Mouse (Mus musculus): ENCODE results near the gene B3glct.

The B3glct gene

DNA sequence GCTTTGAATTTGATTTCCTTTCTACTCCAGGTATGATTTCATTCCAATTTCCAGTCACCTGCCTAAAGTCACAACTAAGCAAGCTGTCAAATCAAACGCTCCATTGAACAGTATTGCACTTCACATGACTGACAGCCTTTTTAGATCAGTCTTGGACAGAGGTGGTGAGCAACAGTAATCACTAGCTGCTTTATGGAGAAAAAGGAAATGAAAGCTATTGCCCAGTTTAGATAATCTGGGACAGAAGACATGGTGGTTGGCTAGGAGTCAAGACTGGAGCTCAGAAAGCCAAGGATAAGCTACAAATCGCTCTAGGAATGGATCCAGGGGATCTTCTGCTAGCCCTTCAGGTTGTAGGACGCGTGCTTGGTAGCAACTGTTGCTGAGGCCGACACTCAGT lies 14.6 kb upstream of the B3glct start:
- no peak for DNase-seq (ENCODE audit: extremely low read depth, low read depth)

DNA sequence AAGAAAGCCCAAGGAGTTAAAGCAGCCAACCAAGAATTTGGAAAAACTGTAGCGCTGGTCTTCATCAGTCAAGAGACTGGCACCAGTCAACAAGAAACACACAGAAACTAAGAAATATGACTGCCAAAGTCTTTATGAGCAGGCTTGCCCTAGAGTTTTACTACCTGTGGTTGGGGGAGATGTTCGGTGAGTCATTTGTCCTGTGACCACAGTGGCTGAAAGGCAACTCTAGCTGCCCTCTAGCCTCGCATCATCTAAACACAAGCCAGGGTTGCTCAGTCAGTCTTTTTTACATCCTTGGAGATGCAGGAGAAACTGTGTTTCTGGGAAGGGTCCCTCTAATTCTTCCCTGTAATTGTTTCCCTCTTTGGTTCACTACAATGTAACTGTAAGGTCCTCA lies 834 bp upstream of the B3glct start:
- DNase-seq (ENCODE audit: extremely low read depth, low read depth) = no peak

- no peak for DNase-seq (ENCODE audit: extremely low read depth, low read depth)
These were observed 939 bp downstream of the B3glct start for GRCm38 (mm10) chr5:149678990-149679348.

- no peak for DNase-seq (ENCODE audit: extremely low read depth, low read depth)
These were observed 1.3 kb downstream of the B3glct start for GRCm38 (mm10) chr5:149679362-149679761.

GRCm38 (mm10) chr5:149679886-149680285 lies 1.9 kb downstream of the B3glct start:
- DNase-seq (ENCODE audit: extremely low read depth, low read depth) = no peak

DNA sequence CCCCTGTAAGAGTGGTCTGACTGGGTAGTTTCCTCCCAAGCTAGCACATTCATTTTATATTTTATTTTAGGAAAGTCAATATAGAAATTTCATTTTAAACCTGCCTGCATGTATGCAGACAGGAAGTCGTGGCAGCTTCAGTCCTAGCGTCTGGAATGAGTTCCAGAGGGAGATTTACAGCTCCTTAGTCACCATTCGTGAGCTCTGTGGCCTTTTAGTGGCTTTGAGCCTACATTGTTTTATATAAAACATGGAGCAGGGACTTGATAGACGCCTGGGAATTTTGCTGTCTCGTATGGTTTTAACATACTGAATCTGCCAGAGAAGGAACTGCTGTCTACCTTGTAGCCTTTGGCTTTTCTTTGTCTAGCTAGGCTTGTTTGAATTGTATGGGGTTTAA lies 2.9 kb downstream of the B3glct start:
- DNase-seq (ENCODE audit: extremely low read depth, low read depth) = no peak

GRCm38 (mm10) chr5:149689860-149690259 lies 11.8 kb downstream of the B3glct start:
- peak; percentile 39 for DNase-seq (ENCODE audit: extremely low read depth, low read depth)

GRCm38 (mm10) chr5:149692548-149692947 lies 14.5 kb downstream of the B3glct start:
- peak; percentile 51 for DNase-seq (ENCODE audit: extremely low read depth, low read depth)

DNA sequence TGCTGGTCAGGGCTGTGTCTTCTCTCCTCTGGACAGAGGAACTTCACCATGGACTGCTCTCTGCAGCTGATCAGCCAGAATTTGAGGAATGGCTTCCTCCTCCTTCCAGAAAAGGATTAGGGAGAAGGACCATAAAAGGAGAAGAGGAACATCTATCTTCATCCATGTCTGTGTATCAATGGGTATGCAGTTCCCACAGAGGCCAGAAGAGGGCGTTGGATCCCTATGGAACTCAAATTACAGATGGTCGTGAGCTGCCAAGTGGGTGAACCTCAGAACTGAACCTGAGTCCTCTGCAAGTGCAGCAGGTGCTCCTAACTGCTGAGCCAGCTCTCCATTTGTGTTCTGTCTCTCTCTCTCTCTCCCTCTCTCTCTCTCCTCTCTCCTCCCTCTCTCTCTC lies 15.2 kb downstream of the B3glct start:
- DNase-seq (ENCODE audit: extremely low read depth, low read depth) = peak; percentile 43

- DNase-seq (ENCODE audit: extremely low read depth, low read depth) = no peak
These were observed 15.9 kb downstream of the B3glct start for GRCm38 (mm10) chr5:149693968-149694367.

GRCm38 (mm10) chr5:149695077-149695750 lies 17.2 kb downstream of the B3glct start:
- DNase-seq (ENCODE audit: extremely low read depth, low read depth) = peak; percentile 88

GRCm38 (mm10) chr5:149702770-149703169 lies 24.7 kb downstream of the B3glct start:
- DNase-seq (ENCODE audit: extremely low read depth, low read depth) = no peak

GRCm38 (mm10) chr5:149711545-149711944 lies 33.5 kb downstream of the B3glct start:
- DNase-seq (ENCODE audit: extremely low read depth, low read depth) = no peak

DNA sequence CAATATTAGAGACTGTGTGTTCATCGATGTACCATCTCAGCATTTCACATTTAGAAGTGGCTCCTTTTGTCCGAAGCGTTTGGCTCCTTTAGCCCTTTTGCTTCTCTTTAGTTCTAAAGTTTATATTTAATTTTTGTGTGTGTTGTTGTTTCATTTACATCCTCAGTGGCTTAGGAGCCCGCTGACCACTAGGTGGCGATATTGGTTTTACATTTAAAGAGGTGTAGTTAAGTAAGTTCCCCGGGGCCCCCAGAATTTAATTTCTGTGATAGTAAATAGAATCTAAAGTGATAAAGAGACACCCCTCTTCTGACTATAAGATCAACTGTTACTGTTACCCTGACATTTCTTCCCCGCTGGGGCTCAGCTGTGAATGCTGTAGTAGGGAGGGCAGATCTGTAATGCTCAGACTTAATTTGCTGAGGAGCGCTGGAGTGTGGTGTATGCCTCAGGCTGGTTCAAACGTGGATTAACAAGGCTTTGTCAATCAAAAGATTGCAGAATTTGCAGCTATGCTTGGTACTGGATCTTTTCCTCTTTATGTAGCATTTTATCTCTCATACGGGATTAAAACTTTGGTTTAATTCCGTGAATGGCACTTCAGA lies 35.2 kb downstream of the B3glct start:
- peak; percentile 76 for DNase-seq (ENCODE audit: extremely low read depth, low read depth)

GRCm38 (mm10) chr5:149713834-149714233 lies 35.8 kb downstream of the B3glct start:
- DNase-seq (ENCODE audit: extremely low read depth, low read depth) = no peak

GRCm38 (mm10) chr5:149715571-149716328 lies 37.7 kb downstream of the B3glct start:
- DNase-seq (ENCODE audit: extremely low read depth, low read depth) = no peak

- no peak for DNase-seq (ENCODE audit: extremely low read depth, low read depth)
These were observed 38.3 kb downstream of the B3glct start for GRCm38 (mm10) chr5:149716329-149716690.

- DNase-seq (ENCODE audit: extremely low read depth, low read depth) = no peak
These were observed 53.7 kb downstream of the B3glct start for GRCm38 (mm10) chr5:149731776-149732175.

DNA sequence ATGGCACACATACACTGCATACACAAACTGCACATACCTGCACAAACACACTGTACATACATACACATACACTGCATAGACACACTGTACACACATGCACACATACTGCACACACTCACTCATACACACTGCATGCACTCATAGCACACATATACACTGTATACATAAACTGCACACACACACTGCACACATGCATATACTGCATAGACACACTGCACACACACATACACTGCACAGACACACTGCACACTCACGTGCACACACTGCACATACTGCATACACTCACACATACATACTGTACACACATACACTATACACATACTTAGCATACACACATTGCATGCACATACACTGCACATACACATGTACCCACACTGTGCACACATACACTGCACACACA lies 59.2 kb downstream of the B3glct start:
- no peak for DNase-seq (ENCODE audit: extremely low read depth, low read depth)

DNA sequence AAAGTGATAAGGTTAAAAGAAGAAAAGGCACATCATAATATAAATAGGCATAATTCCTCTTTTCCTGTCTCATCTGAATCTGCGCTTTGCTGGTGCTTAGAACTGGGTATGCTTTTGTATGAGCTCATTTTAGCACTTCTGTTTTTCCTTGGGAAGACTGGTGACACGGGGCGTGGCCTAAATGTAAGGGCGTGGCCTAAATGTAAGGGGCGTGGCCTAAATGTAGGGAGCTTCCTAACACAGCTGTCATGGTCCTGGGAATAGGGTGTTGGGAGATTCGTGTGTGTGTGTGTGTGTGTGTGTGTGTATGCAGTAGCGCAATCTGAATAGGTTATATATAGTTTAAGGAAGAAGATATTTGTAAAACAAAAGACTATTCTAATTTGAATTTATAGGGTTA lies 62.1 kb downstream of the B3glct start:
- no peak for DNase-seq (ENCODE audit: extremely low read depth, low read depth)

GRCm38 (mm10) chr5:149740703-149741102 lies 62.7 kb downstream of the B3glct start:
- no peak for DNase-seq (ENCODE audit: extremely low read depth, low read depth)

DNA sequence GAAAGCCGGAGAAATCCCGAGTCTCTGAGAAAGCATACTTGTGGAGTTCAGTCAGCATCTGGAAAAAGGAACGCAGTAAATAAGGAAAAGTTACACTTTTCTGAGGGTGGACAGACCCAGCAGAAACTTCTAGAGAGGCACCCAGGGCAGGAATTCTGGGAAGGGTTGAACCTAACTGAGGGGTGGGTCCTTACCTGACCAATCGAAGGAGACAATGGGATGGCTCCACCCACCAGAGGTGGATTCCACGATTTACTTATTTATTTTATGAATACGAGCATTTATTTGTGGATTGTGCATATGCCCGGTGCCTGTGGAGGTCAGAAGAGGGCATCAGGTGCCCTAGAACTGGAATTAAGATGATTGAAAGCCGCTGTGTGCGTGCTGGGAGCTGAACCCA lies 64.3 kb downstream of the B3glct start:
- no peak for DNase-seq (ENCODE audit: extremely low read depth, low read depth)

DNA sequence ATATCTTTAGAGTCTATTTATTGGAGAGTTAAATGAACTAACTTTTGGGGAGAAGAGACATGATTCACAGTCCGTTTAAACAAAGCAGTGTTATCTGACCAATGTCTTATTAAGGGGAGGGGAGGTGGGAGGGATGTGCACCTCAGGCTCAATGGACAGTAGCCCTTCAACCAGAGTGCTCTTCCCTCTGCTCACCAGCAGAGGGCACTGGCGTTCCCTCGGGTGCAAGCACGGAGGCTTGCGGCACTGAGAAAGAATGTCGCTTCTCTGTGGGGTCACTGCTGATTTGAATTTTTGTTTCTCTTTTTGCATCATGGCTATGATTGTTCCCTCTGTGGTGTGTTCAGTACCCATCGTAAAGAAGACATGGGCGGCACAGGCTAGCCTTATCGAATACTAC lies 67.0 kb downstream of the B3glct start:
- DNase-seq (ENCODE audit: extremely low read depth, low read depth) = no peak
